Mouse (Mus musculus): ENCODE measurements around the gene Slc35f3.
A peak's percentile ranks its signal among the peaks of the same experiment; 100 is the strongest.

DNA sequence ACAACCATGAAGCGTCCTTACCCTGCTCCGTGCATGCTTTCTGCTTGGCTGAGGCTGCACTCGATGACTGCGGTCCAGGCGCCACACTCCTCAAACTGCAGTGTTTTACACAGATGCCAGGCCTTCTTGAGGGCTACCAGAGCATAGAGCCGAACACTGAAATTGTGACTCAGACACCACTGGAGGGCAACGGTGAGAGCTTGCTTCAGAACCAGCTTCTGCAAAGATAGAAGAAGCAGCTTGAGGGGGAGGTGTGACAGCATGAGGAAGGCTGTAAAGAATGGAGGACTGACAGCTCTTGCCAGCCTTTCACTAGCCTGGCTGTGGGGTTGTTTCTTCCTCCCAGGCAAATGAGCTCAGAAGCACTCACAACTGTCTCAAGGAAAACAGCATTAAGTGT is 135.5 kb downstream of the Slc35f3 start:
- TF ChIP-seq CTCF (IDR thresholded peaks at IDR 0.05; ENCODE audit: borderline replicate concordance, insufficient read depth, low read length) (peak; percentile 11; the same call in 1 of the 2 replicates), POLR2A (IDR thresholded peaks at IDR 0.05; ENCODE audit: low read depth, low read length) (no peak)

Measured in embryonic fibroblast, embryonic 13.5 days (primary cell).